Mouse (Mus musculus): ENCODE data around the gene Cyb5d1.
A peak's percentile ranks its signal among the peaks of the same experiment; 100 is the strongest.

The Cyb5d1 gene

GRCm38 (mm10) chr11:69377766-69378165 is 17.7 kb downstream of the Cyb5d1 start:
- no peak for DNase-seq

GRCm38 (mm10) chr11:69375646-69376045 is 19.8 kb downstream of the Cyb5d1 start:
- DNase-seq = no peak

GRCm38 (mm10) chr11:69373223-69373965 is 22.0 kb downstream of the Cyb5d1 start:
- DNase-seq = no peak

- DNase-seq = no peak
Measured at GRCm38 (mm10) chr11:69372780-69373170, 22.7 kb downstream of the Cyb5d1 start.

- DNase-seq = peak; percentile 89
Measured at GRCm38 (mm10) chr11:69372056-69372779, 23.2 kb downstream of the Cyb5d1 start.

- DNase-seq = no peak
Measured at GRCm38 (mm10) chr11:69371601-69372000, 23.8 kb downstream of the Cyb5d1 start.

- DNase-seq = no peak
Measured at GRCm38 (mm10) chr11:69370817-69371215, 24.6 kb downstream of the Cyb5d1 start.

- DNase-seq = no peak
Measured at GRCm38 (mm10) chr11:69369990-69370816, 25.2 kb downstream of the Cyb5d1 start.

GRCm38 (mm10) chr11:69369215-69369989 is 26.0 kb downstream of the Cyb5d1 start, which contains the start of gene Chd3:
TSS of gene Chd3 (minus strand) at chr11:69369406.
- no peak for DNase-seq

GRCm38 (mm10) chr11:69368356-69369214 is 26.8 kb downstream of the Cyb5d1 start:
- DNase-seq = peak; percentile 51

GRCm38 (mm10) chr11:69367616-69368355 is 27.6 kb downstream of the Cyb5d1 start:
- DNase-seq = no peak

GRCm38 (mm10) chr11:69366855-69367615 is 28.4 kb downstream of the Cyb5d1 start:
- DNase-seq = no peak

- peak; percentile 75 for DNase-seq
Measured at GRCm38 (mm10) chr11:69366157-69366854, 29.1 kb downstream of the Cyb5d1 start.

- no peak for DNase-seq
Measured at GRCm38 (mm10) chr11:69365722-69366121, 29.7 kb downstream of the Cyb5d1 start.

- peak; percentile 88 for DNase-seq
Measured at GRCm38 (mm10) chr11:69364910-69365309, 30.5 kb downstream of the Cyb5d1 start.

GRCm38 (mm10) chr11:69364376-69364775 is 31.1 kb downstream of the Cyb5d1 start:
- DNase-seq = no peak

- no peak for DNase-seq
Measured at GRCm38 (mm10) chr11:69362479-69362878, 33.0 kb downstream of the Cyb5d1 start.

- DNase-seq = no peak
Measured at GRCm38 (mm10) chr11:69362021-69362420, 33.4 kb downstream of the Cyb5d1 start.

GRCm38 (mm10) chr11:69357690-69358089 is 37.7 kb downstream of the Cyb5d1 start:
- no peak for DNase-seq

Data from cerebellum, adult 11 months (tissue).